Mouse (Mus musculus): ENCODE results near the gene Jpt1.
"Not testable (repeated sequence)": the region's sequence is repeated elsewhere in the genome, so short reads cannot be mapped to it uniquely, and the experiment has no call there.

Gene Jpt1

GRCm38 (mm10) chr11:115514238-115514663 lies at the start of gene Jpt1:
Jpt1 (minus strand) TSS chr11:115514387.
- DNase-seq (ENCODE audit: low spot score): peak; percentile 95

DNA sequence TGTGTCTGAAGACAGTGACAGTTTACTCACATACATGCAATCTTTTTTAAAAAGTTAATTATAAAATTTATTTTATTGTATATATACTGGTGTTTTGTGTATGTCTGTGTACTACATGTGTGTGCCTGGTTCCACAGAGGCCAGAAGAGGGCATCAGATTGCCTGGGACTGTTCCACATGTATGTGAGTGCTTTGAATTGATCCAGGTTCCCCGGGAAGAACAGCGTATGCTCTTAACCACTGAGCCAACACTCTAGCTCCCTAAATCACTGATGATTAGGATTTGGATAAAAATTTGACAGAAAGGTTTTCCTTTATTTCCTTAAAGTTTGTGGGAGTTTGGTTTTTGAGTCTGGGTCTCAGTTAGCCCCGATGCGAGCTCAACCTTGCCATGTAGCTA lies 49.2 kb upstream of the Jpt1 start:
- DNase-seq (ENCODE audit: low spot score): no peak

GRCm38 (mm10) chr11:115555717-115556116 lies 41.5 kb upstream of the Jpt1 start:
- no peak for DNase-seq (ENCODE audit: low spot score)

DNA sequence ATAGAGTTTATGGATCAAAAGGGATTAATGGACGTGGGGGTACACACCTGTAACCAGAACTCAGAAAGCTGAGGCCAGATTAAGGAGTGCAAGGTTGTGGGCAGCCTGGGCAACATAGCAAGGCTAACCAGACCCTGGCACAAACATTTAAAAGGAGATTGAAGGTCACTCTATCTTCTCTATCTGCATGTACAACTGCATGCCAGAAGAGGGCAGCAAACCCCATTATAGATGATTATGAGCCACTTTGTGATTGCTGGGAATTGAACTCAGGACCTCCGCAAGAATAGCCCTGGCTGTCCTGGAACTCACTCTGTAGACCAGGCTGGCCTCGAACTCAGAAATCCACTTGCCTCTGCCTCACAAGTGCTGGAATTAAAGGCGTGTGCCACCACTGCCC lies 38.6 kb upstream of the Jpt1 start:
- no peak for DNase-seq (ENCODE audit: low spot score)

- no peak for DNase-seq (ENCODE audit: low spot score)
Observed at GRCm38 (mm10) chr11:115543571-115543970, 29.4 kb upstream of the Jpt1 start.

GRCm38 (mm10) chr11:115538045-115538444 lies 23.9 kb upstream of the Jpt1 start:
- DNase-seq (ENCODE audit: low spot score): no peak

GRCm38 (mm10) chr11:115536856-115537568 lies 22.8 kb upstream of the Jpt1 start:
- peak; percentile 58 for DNase-seq (ENCODE audit: low spot score)

DNA sequence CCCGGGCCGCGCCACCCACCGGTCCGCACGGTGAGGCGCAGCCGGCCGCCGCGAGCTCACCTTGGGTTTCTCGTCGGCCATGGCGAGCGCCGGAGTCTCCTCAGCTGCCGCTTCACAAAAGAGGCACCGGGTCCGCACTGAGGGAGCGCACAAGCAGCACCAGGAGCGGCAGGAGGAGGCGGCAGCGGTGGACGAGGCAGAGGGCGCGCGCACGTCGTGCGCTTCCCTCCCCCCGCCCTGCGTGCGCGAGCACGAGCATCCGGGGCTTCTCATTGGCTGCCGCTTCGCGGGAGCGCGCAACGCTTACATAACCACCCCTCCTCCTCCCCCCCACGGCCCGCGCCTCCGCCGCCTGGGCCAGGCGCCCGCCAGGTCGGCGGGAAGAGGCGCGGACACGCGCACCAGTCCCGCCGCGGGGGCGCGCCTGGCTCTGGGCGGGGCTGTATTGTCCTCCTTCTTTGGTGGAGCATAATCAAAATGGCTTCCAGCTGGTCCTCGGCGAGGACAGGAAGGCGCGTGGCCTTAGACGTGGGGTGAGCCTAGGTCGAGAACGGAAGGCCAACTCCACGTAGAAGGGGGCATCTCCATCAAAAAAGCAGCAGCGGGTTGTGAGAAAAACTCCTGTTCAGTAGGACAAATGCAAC lies 22.0 kb upstream of the Jpt1 start, which contains the start of gene Sumo2:
Gene Sumo2 (minus strand): TSS at position 239 of the 644 bp plus-strand sequence.
- DNase-seq (ENCODE audit: low spot score): peak; percentile 98

- DNase-seq (ENCODE audit: low spot score): peak; percentile 80
Observed at GRCm38 (mm10) chr11:115535401-115536037, 21.3 kb upstream of the Jpt1 start.

- no peak for DNase-seq (ENCODE audit: low spot score)
Observed at GRCm38 (mm10) chr11:115534759-115535371, 20.7 kb upstream of the Jpt1 start.

DNA sequence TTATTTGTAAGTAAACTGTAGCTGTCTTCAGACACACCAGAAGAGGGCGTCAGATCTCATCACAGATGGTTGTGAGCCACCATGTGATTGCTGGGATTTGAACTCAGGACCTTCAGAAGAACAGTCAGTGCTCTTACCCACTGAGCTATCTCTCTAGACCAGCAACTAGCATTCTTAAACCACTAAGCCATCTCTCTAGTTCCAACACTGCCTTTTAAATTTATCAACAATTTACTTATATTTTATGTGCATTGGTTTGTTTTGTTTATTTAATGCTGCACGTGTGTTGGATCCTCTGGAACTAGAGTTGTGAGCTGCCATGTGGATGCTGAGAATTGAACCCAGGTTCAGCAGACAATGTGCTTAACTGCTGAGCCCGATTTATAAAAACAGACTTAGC lies 12.3 kb upstream of the Jpt1 start:
- not testable (repeated sequence) for DNase-seq (ENCODE audit: low spot score)

DNA sequence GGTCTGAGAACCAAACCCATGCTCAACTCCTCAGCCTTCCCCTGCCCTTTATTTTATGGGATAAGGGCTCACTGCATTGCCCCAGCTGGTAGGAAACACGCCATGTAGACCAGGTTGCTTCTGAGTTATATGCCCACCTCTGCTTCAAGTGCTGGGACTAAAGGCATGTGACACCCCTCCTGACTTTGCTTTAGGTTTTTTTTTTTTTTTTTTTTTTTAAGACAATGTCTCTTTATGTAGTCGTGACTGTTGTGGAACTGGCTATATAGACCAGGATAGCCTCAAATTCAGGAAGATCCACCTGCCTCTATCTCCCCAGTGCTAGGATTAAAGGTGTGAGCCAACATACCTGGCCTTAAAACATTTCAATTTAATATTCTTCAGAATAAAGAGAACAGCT lies 8.5 kb upstream of the Jpt1 start:
- no peak for DNase-seq (ENCODE audit: low spot score)

GRCm38 (mm10) chr11:115522238-115522637 lies 8.1 kb upstream of the Jpt1 start:
- no peak for DNase-seq (ENCODE audit: low spot score)

DNA sequence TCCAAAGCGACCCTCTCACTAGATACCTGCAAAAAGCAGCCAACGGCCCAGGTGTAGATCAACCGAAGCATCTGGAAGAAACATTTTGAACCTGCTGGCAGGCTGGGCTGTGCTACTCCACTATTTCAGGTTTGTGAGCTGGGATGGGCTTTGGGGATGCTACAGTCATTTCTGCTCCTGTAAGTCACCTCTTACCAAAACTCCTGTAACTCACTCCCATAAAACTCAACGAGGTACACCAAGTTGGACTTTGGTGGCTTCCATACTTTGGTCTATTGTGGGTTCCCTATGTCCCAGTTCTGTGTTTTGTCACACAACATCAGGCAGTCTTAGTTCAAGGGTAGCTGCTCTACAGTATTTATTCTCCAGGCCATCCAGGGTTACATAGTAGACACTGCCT lies 6.9 kb upstream of the Jpt1 start:
- DNase-seq (ENCODE audit: low spot score): no peak

- DNase-seq (ENCODE audit: low spot score): no peak
Observed at GRCm38 (mm10) chr11:115520218-115520617, 6.0 kb upstream of the Jpt1 start.

DNA sequence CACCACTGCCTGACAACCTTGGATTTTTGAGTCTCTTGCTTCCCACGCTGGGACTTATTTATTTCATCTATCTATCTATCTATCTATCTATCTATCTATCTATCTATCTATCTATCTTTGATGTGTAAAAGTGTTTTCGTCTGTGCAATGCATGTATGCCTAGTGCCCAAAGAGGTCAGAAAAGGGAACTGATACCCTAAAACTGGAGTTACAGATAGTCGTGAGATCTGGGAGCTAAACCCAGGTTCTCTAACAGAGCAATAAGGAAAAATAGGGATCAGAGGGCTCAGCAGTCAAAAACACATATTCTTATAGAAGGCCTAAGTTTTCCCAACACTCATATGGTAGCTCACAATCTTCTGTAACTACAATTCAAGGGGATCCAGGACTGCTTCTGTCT lies 5.4 kb upstream of the Jpt1 start:
- no peak for DNase-seq (ENCODE audit: low spot score)

- DNase-seq (ENCODE audit: low spot score): no peak
Observed at GRCm38 (mm10) chr11:115518693-115519092, 4.5 kb upstream of the Jpt1 start.

- DNase-seq (ENCODE audit: low spot score): no peak
Observed at GRCm38 (mm10) chr11:115516942-115517341, 2.8 kb upstream of the Jpt1 start.

GRCm38 (mm10) chr11:115515021-115515420 lies 834 bp upstream of the Jpt1 start:
- DNase-seq (ENCODE audit: low spot score): no peak

GRCm38 (mm10) chr11:115513271-115514237 lies 633 bp downstream of the Jpt1 start:
- peak; percentile 68 for DNase-seq (ENCODE audit: low spot score)

- no peak for DNase-seq (ENCODE audit: low spot score)
Observed at GRCm38 (mm10) chr11:115512407-115513183, 1.6 kb downstream of the Jpt1 start.

Measured in testis, postnatal 14 days (tissue).